Mouse (Mus musculus): Measurements from ENCODE around the gene Gm1140. TPM values are rescaled to one million over a fixed set of nuclear protein-coding genes. Genes with fewer than 3 reads are reported as not detected.
"Not testable (repeated sequence)": the region's sequence is repeated elsewhere in the genome, so short reads cannot be mapped to it uniquely, and the experiment has no call there.

The Gm1140 gene
- not detected in 2 replicates for polyA plus RNA-seq (2015; fragmentation: Nextera tagmentation; extraction: Ambion mirVana)

- not testable (repeated sequence) for H3K27me3 ChIP-seq; H3K4me2 ChIP-seq; H3K27ac ChIP-seq (replicated peaks); H3K9ac ChIP-seq; H3K4me1 ChIP-seq (replicated peaks); H3K36me3 ChIP-seq; H3K9me3 ChIP-seq; H3K4me3 ChIP-seq; ATAC-seq (ENCODE audit: low FRiP score, low read depth)
- 69% methylated on average over 3 of the region's 11 CpGs for WGBS
Observed at GRCm38 (mm10) chrX:67693462-67693861, at the start of gene Gm1140. Gm1140 (minus strand) TSS chrX:67693562.

GRCm38 (mm10) chrX:67695398-67695797, 2.0 kb upstream of the Gm1140 start, which contains the start of gene Gm14692:
Gm14692 (plus strand) TSS chrX:67695698.
- not testable (repeated sequence) for H3K36me3 ChIP-seq; ATAC-seq (ENCODE audit: low FRiP score, low read depth); H3K27me3 ChIP-seq; H3K4me1 ChIP-seq (replicated peaks); H3K4me2 ChIP-seq; H3K27ac ChIP-seq (replicated peaks); H3K4me3 ChIP-seq; H3K9ac ChIP-seq; H3K9me3 ChIP-seq
- WGBS = 80% methylated on average over 3 of the region's 10 CpGs

Other genes starting within 250 kb of the Gm1140 start
- not detected in 2 replicates for gene Gm14692, start 2.1 kb upstream of the Gm1140 start, polyA plus RNA-seq (2015; fragmentation: Nextera tagmentation; extraction: Ambion mirVana)
- gene 4933436I01Rik, start 227.9 kb upstream of the Gm1140 start, polyA plus RNA-seq (2015; fragmentation: Nextera tagmentation; extraction: Ambion mirVana) = not detected in 2 replicates

Measured in hindbrain, embryonic 15.5 days (tissue).